Mouse (Mus musculus) lung, adult 2 months (tissue): ENCODE results near the gene Gm45837.

Source experiments
- CTCF ChIP-seq: fragments of 200-500 bp; IDR thresholded peaks from 2 replicates; pipeline ENCODE4 v1.5.1; 2011; ENCODE audit warnings: mild to moderate bottlenecking, low read length, control low read depth; ENCODE audit not compliant: insufficient read depth
- POLR2A ChIP-seq: fragments of 200-500 bp; IDR thresholded peaks from 2 replicates; pipeline ENCODE4 v1.6.1; 2011; ENCODE audit warnings: low read depth, mild to moderate bottlenecking, control low read depth, low read length, borderline replicate concordance; ENCODE audit errors: extremely low read depth

DNA sequence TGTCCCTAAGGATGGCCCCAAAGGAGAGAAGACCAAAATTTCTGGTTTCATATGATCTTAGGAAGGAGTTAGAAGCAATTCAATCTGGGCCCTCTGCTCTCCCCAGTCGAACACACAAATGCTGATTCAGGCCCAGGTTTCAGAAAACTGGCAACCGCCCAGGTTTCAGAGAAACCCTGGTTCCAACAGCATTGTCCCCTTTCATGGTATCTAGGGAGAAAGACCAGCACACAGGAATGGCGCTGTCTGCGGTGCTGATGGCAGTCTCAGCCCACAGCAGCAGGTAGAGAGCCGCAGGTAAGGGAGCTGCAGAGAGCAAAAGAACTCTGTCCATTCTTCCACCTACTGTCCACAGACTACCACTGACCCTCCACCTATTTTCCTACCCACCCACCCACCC, 66.5 kb downstream of the Gm45837 start:
- TF ChIP-seq CTCF (no peak), POLR2A (no peak)
